Mouse (Mus musculus) left cerebral cortex, adult 8-10 months (tissue): ENCODE data around the gene Plcb3. TPM values are rescaled to one million over a fixed set of nuclear protein-coding genes. Genes with fewer than 3 reads are reported as not detected.
A peak's percentile ranks its signal among the peaks of the same experiment; 100 is the strongest.

ENCODE experiments used
- DNase-seq, 2 experiments: peaks; one replicate each; pipeline ENCODE4 v3.0.0; 2022; ENCODE audit warnings: low spot score in 2 of 2
- total RNA-seq, 4 experiments: library from RNA; stranded (reverse); gene quantifications; 2 replicates each; pipeline ENCODE4 v1.2.4; 2022

Gene Plcb3
- total RNA-seq = 10 to 100 TPM; 13.8 to 18.2 (median 14.5) TPM

DNA sequence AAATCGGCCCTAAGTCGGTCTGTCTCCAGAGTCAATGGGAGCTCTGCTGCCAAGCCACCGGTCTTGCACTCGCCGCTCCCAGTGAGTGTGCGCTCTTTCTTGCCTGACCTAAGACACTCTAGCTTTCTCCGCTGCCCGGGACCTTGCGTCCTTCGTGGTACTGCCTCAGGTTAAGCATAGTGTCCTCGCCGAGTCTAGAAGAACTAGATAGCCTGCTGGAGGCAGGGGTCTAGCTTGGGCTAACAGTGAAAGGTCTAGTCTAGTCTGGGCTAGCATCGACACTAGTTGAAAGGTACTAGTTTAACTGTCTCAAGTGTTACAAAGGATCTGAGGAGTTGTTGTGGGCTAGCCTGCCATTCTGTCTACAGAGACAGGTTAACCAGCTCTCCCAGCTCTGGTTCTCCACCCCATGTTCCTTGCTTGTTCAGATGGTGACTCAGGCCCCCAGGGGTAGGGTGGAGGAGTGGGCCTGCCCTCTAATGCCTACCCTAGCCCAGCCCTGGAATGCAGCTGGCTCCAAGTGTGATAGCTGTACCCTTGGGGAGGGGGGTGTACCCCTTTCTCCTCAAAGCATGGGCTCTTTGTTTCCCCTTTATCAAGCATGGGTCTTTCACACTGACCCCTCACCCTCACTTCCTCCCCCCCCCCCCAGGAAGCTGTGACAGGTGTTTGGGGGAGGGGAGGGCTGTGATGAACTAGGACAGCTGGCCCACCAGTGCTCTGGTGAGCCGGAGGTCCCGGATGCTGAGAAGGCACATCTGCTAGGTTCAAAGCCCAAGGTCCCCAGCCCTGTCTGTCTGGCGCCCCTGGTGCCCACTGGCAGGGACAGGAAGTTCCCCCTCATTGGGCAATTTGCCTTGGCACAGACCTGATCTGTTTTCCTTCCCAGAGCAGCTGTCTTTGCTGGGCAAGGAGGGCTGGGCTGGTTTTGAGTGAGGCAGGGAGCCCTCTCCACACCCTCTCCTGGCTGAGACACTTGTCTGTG lies at the start of gene Plcb3:
TSS of gene Plcb3 (minus strand) at position 934 of the 985 bp plus-strand sequence.
- no peak for DNase-seq

DNA sequence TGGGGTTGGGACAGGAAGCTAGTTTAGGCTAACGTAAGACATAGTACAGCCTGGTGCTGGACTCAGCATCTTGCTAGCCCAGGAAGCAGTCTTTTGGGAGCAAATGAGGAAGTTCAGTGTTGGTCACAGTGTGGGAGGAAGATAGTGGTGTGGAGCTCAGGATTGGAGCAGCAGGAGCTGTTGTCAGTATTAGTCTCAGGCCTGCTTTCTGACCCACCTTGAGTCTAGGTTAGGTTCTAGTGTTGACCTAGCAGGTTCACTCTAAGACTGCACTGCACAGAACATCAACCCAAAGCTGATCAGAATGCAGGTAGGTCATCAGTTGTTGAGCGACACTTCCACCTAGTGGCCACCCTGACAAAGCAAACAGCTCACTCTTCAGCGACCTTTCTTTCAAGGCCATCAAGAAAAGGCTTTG lies 44.0 kb upstream of the Plcb3 start:
- no peak for DNase-seq

DNA sequence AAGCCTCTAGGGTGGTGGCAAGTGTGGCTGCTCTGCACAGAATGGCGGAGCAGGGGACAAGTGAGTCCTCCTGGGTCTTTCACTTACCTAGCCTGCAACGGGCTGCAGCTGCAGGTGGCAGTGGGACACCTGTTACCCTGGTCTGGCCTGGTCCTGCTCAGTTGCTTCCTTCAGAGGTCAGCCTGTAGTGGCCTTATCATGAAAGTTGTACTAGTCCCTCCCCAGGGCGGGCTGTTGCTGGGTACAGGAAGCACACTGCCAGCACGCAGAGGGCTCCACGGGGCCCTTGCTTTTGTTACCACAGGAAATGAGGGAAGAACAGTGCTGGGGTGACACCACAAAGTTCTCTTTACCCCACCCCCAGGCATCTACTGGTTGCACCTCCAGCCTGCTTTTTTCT lies 42.9 kb upstream of the Plcb3 start, which contains the start of gene Fermt3:
TSS of gene Fermt3 (minus strand) at position 279 of the 400 bp plus-strand sequence.
- no peak for DNase-seq

DNA sequence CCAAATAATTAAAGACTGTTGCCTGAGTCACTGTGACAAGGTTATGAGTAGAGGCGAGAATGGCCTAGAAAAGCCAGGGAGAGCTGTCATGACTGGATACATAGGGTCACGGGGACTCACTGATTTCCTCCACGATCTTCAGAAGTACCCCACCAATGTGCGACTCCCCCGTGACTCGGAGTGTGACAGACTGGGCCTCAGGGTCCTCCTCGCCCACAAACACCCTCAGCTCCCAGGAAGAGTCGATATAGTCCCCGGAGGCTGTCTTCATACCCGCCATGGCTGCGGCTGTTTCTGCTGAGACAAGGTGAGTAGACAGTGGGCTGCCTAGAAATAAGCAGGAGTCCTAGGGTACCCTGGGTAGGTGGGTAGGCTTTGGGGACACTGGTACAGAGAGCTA lies 42.3 kb upstream of the Plcb3 start:
- no peak for DNase-seq

DNA sequence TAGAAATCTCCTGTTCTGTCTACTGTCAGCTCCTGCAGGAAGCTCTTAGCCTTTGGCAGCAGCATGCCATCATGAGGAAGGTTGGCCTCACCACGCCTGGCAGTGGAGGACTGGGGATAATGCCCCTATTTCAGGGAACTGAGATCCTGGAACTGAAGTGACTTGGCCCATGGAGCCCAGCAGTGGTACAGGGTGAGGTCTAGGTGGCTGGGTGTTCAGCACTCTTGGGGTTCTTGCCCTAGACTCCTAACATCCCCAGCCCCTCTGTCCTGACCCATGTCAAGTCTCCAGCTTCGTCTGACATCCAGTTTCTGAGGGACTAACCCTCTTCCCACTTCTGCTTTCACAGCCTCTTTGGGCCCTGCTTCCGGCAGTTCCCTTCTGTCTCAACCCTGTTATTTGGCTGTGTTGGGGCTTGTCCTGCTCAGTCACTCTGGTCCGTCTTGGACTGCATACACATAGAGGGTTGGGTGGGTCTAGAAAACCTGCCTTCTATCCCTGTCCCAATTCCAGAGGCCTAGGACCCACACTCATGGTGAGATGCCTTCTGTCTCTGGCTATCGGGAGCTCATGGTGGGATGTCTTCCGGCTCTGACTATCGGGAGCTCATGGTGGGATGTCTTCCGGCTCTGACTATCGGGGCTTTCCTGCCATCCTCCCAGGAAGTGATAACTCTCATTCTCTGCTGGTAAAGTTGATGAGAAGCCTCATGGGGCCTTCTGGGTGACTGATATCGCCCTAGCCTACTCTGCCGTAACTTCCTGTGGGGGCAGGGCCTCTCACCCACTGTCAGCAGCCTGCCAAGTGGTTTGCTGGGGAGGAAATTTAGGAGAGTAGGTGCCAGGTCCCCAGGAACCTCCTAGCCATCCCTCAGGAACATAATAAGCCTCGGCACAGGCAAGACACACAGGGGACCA lies 41.5 kb upstream of the Plcb3 start:
- DNase-seq = no peak

DNA sequence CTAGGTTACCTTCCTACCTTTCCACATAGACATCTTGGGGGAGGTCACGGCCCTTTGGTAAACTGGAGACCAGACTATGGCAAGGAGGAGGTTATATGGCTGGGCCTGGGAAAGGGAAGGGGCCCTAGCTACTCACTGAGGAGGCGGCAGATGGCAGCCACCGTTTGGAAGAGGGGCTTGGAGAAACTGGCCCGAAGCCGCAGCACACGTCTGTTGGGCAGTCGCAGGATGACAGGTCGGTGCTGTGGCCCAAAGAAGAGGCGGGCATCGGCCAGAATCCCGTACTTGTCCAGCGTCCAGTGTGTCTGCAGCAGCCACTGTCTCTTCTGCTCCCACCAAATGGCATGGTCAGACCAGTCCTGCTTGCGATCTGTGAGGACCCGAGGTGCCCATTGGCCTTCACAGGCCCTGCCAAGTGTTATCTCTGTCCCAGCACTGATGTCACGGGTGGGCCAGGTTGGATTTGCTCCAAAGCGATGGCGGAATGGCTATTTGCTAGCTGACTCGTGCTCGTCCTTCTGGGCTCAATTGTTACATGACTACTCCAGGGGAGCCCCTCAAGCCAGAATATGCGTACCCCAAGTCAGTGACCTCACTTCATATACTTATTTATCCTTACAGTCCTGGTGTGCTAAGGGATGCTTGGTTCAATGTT lies 38.3 kb upstream of the Plcb3 start:
- no peak for DNase-seq

DNA sequence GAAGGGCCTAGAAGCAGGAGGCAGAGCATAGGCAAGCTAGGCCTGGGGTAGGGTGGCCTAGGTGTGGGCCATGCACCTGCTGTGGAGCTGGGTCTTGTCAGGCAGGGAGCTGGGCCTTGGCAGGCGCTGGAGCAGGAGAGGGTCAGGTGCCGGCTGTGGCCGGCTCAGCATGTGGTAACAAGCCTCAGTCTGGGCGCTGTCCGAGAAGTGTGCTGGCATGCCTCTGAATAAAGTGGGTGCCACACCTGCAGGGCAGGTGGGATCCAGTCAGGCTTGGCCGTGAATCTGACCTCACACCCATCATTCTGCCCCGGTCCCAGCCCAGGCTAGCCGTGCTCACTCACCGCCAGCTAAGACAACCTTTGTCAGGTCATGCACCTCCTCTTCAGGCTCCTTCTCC lies 37.7 kb upstream of the Plcb3 start:
- DNase-seq = no peak

DNA sequence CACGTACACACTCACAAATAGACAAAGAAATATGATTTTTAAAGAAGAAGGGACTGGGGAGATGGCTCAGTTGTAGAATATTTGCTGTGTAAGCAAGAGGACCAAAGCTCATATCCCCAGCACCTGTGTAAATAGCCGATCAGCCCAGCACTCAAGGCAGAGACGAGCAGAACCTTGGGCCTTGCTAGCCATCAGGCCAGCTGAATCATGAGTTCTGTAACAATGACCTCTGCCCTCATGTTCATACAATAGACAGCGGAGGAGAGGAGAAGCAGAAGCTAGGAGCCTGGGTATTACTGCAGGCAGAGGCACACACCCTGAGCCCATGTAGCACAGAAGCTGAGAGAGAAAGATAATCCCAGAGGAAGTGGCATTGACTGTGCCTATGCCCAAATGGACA lies 36.2 kb upstream of the Plcb3 start:
- no peak for DNase-seq

DNA sequence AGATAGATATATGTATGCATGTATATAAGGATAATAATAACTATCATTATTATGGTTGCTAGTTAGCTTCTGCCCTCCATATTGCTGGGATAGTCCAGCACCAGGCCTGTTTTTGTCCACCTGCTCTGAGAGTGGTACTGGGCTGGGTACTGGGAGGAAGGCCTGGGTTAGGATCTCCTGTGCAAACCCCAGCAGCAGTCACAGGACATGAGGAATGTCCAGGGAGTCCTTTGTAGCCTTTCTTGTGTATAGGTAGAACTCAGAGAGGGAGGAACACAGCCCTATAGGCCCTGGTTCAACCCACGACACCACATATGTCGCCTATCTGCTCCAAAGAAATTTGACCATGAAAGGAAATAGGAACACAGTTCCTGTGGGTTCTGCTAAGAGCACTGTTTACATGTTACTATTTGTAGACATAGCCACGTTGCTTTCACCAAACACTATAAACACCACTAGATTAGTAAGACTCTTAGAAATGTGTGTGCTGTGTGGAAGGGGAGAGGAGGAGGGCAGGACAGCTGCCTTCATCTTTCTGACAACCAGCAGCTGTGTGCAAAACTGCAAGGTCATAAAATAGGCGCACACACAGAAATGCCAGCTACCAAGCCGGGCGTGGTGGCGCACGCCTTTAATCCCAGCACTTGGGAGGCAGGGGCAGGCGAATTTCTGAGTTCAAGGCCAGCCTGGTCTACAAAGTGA lies 30.8 kb upstream of the Plcb3 start:
- DNase-seq = no peak

DNA sequence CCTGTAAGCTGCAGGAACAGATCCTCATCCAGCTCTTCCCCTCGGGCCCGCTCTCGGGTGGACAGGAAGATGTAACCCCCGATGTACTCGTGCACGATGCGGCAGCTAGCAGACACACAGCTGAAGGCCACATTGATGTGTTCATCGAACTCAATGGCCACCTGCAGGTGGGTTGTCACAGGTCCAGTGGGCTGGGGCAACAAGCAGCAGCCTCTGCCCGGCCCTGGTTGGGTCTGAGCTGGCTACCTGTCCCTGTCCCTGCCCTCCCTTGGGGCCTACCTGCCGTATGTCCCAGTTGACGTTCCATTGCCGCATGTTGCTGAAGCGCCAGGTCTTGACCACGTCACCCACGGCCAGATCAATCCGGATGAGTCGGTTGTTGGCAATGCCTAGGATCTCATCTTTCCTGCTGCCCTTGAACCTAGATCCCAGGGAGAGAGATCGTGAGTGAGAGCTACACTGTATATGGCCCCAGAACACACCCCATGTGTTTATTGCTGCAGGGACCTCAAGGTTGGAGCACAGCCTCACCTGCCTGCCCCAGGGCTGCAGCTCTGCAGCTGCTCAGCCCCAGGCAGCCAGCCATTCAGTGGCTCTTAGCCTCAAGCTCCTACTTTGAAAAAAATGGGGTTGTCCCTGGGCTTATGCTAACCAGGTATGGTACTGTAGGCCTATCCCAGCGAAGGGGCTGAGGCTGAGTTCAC lies 23.2 kb upstream of the Plcb3 start:
- no peak for DNase-seq

DNA sequence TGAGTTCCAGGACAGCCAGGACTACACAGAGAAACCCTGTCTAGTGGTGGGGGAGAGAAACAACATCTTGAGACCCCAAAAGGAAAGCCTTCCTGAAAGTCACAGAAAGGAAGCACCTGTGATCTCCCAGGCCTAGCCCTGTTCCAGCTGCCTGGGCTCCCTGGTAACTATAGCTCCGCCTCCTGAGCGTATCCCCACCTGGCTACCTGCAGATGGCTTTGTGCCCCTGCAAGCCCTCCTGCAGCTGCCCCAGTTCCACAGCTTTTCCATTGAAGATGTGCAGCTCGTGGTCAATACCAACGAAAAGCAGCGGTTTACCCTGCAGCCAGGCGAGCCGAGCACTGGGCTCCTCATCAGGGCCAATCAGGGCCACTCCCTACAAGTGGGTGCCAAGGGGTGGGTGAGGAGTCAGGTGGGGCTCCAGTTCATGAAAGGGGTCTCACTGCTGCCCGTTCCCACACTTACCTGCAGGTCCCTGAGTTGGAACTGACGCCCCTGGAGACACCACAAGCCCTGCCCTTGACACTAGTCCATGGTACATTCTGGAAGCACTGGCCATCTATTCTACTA lies 21.5 kb upstream of the Plcb3 start:
- peak in 1 of 2 experiments; percentile 11 for DNase-seq

DNA sequence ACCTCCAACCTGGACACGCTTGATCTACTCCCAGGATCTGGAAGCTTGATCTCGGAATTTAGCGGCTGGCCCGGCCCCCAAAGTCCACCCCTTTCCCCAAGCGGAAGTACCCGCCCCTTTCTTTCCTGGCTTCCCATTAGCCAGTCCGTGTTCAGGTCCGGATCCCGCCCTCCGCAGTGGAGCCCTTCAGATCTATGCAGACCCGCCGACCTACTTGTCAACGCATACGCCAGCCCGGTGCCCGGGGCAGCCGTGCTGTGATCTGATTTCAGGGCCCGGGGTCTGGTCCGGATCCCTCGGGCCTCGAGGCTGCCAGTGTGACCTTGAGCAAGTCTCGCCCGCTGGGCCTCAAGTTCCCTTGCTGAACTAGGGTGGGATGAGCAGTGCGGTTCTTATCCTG lies 19.7 kb upstream of the Plcb3 start, which contains the start of the genes Nudt22 and Trpt1:
TSS of gene Nudt22 (minus strand) at position 112 of the 400 bp plus-strand sequence.
TSS of gene Trpt1 (plus strand) at position 126 of the 400 bp plus-strand sequence.
- DNase-seq = peak; percentile 71 to 77

DNA sequence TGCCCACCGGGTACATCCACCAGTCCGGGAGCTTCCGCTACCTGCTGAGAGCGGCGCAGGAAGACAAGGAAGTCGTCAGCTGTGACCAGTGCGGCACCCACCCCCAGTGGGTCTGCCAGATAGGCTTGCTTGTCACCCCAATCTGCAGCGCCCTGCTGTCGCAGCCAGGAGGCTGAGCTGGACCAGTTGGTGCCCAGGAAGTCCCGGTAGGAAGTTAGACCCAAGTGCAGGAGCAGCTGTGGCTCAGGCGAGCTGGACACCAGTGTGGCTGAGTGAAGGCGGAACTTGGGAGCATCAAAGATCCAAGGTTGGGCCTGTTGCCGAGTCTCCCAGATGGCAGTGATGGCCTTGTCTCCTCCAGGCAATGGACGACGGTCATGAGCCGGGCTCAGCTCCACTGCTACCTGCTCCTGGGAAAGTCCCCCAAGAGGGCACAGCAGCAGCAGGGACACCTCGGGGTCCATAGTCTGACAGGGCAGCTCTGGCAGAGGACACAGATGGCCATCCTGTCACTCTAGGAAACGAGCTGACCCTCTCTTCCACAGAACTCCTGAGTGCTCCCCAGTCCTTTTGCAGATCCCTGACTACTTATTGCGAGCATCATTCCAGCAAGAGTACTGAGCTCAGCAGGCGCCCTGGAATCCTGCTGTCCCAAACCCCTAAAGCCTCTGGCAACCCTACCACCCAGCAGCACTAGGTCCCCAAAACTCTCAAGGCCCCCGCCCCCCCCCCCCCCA lies 19.2 kb upstream of the Plcb3 start:
- DNase-seq = no peak

DNA sequence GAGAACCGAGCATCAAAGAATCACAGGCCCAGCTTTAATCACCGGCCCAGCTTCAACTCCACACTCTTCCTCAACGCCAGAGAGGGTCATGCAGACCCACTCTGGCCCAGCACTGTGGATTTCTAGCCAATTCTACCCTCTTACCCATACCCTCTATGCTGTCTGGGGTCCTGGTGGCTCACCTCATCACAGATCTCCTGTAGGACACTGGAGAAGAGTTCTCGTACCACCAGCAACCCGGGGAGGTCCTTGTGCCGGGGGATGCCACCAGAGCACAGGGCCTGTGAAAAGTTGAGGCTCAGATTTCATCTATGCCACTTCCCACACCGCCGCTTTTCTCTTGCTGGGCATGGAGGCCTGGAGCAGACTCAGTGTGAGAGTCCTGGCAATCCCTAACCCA lies 18.2 kb upstream of the Plcb3 start:
- no peak for DNase-seq

DNA sequence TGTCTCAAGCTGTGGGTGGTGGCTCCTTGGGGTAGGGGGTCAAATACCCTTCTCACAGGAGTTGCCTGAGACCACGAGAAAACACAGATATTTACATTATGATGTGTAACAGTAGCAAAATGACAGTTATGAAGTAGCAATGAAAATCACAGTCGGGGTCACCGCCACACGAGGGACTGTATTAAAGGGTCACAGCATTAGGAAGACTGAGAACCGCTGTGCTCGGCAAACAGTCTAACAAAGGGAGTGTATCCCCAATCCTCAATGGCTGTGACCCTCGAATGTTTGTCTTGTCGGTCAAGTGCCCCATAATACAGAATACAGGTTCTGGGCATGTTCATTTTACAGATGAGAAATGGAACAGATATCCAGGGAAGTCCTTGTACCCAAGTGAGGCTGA lies 17.7 kb upstream of the Plcb3 start:
- no peak for DNase-seq

DNA sequence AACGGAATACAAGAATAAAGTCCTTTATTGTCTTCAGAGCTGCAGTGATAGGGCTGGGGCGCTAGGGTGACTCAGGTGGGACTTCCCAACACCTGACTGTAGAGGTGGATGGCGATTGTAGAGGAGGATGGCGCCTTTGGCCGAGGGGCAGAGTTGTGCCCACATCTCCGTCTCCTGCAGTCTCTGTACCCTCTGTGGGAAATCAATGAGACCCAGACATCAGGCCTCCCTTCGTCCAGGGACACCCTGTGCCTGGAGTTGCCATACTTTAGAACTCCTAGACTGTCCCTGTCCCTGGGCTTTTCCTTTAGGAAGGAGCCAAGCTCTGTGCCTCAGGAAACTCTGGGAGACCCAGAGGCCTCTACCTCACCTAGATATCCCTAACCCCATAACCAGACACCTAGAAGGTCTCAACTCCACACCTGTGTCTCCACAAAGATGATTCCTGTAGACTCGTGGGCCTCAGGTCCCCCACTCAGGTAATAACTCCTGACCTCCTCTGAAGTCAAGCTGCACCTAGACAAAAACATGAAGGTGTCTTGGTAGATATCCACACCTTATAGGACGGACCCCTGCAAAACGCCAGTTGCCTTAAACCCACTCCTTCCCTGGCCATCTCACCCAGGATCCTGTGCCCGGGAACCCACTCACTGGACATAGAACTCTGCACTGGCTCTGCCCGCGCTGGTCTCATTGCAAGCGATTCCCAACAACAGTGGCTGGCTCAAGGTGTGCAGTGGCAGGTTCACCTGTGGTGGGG lies 16.9 kb upstream of the Plcb3 start:
- DNase-seq = peak in 1 of 2 experiments; percentile 22

DNA sequence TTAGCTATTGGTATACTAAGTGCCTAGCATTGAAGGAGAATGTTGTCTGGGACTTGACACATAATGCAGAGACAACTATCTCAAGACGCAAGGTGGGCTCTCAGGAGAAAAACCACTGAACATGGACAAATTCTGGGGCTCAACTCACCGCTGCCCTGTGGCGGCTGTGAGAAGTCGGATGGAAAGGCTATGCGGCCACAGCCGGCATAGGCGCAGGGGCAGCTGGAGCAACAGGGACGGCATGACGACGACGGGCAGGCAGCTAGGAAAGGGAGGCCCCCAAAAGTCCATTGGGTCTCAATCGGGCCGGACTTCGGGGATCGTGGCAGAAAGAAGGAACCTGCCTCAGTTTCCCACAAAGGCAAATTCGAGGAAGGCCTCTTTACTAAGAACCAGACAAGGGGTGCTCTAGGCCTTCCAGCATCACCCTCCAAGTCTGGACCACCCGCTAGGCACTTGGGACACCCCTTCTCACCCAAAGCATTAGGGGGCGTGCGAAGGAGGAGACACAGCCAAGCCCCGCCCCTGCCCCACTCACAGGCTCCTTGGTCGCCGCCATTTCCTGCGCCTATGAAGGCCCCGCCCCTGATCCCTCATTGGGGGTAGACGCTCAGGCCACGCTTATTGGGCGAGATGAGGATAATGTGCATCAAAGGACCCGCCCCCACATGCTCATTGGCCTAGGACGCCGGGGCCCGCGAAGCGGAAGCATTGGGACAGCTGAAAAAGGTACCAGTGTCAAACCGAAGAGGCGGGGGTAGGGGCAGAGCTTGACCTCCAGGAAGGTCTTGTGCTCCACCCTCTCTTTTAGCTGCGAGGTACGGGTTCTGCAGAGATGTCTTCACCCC lies 16.0 kb upstream of the Plcb3 start, which contains the start of gene Dnajc4:
TSS of gene Dnajc4 (minus strand) at position 562 of the 848 bp plus-strand sequence.
- peak; percentile 80 to 96 for DNase-seq
